Mouse (Mus musculus): ENCODE measurements around the gene Hist1h4c. TPM values are rescaled to one million over a fixed set of nuclear protein-coding genes. Genes with fewer than 3 reads are reported as not detected.
A peak's percentile ranks its signal among the peaks of the same experiment; 100 is the strongest.

Hist1h4c gene
- total and polyA plus RNA-seq, 3 experiments = 2.2 to 240 (median 123) TPM

DNA sequence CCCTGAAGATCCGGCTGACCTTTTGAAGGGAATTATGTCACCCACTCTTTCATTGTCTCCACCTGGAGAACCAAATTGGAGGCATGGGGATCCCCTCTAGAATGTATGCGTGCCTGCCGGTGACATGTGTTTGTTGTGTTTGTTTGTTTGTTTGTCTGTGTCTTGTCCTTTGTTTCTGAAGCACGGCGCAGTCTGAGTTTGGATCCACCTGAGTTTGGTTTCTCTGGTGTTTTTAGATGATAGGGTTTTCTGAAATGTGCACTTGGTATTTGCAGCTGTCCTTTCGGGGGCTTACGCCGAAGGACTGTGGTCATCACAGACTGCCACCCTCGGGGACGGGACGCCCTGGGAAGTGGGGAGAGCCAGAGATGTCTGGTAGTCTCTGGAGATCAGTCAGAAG lies 18.9 kb upstream of the Hist1h4c start:
- no peak overlapping the region for H3K4me3 ChIP-seq (ENCODE audit: low read depth, low read length)
- TF ChIP-seq GATA1 (IDR thresholded peaks at IDR 0.05; ENCODE audit: borderline replicate concordance, low read length) = no peak
- no peak for TF ChIP-seq POLR2AphosphoS5 (IDR thresholded peaks at IDR 0.05; ENCODE audit: insufficient replicate concordance, low read depth, low read length)
- no peak for TF ChIP-seq GATA2 (IDR thresholded peaks at IDR 0.05; ENCODE audit: borderline replicate concordance, low read depth, low read length)
- TF ChIP-seq CTCF (IDR thresholded peaks at IDR 0.05; ENCODE audit: low read depth, low read length) = no peak
- TF ChIP-seq TAL1 (conservative IDR thresholded peaks at IDR 0.05; ENCODE audit: low read depth, low read length) = no peak
- no peaks in the 10 kb centered on the region for H3K9me3 ChIP-seq (replicated peaks)
- no peaks in the 10 kb centered on the region for H3K4me1 ChIP-seq (ENCODE audit: insufficient read depth, low read depth, low read length)
- H3K36me3 ChIP-seq (replicated peaks) = no peaks in the 10 kb centered on the region
- DNase-seq (ENCODE audit: low spot score) (no peak), ATAC-seq (ENCODE audit: extremely low read depth, insufficient number of reproducible peaks, low FRiP score, poor library complexity, severe bottlenecking) (no peak)
- peaks cover 16% of the 10 kb centered on the region; the same call in 1 of the 2 replicates for H3K27me3 ChIP-seq (ENCODE audit: insufficient read depth, low read length)

DNA sequence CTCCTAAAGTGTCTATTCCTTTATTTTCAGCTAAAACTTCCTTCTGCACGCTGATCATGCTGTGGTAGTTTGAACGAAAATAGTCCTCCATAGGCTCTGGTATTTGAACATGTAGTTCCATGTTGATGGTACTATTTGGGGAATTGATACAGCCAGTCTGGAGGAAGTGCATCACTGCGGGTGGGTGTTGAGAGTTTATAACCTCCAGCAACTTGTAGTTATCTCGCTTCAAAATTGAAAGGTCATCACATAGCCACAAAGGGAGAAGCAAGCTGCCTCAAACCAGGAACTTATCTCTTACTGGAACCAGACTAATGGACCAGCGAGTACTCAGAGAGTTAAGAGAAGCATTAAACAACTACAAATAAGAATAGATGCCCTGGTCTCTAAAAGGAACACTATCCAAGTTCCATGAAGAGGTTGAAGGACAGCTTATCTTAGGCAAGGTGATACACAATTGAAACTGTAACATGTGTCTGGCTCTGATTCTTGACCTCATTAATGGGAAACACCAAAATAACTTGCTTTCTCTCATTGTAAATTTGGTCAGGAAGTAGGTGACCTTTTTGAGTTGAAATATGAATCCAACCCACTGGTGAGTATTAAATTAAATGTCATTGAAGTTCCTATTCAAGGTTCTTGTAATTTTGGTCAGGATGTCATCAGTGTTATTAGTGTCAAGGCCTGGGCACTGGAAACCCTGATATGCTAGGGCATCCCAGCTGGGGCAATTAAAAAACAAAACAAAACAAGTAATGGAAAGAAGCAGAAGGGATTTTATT lies 18.2 kb upstream of the Hist1h4c start:
- H3K27me3 ChIP-seq (ENCODE audit: insufficient read depth, low read length) = peaks cover 16% of the 10 kb centered on the region; the same call in 1 of the 2 replicates
- ATAC-seq (ENCODE audit: extremely low read depth, insufficient number of reproducible peaks, low FRiP score, poor library complexity, severe bottlenecking) (no peak), DNase-seq (ENCODE audit: low spot score) (no peak)
- H3K9me3 ChIP-seq (replicated peaks) = no peaks in the 10 kb centered on the region
- TF ChIP-seq GATA1 (IDR thresholded peaks at IDR 0.05; ENCODE audit: borderline replicate concordance, low read length) (no peak), POLR2AphosphoS5 (IDR thresholded peaks at IDR 0.05; ENCODE audit: insufficient replicate concordance, low read depth, low read length) (no peak), GATA2 (IDR thresholded peaks at IDR 0.05; ENCODE audit: borderline replicate concordance, low read depth, low read length) (no peak), TAL1 (conservative IDR thresholded peaks at IDR 0.05; ENCODE audit: low read depth, low read length) (no peak), CTCF (IDR thresholded peaks at IDR 0.05; ENCODE audit: low read depth, low read length) (no peak)
- H3K4me1 ChIP-seq (ENCODE audit: insufficient read depth, low read depth, low read length) = no peaks in the 10 kb centered on the region
- H3K36me3 ChIP-seq (replicated peaks) = no peaks in the 10 kb centered on the region
- H3K4me3 ChIP-seq (ENCODE audit: low read depth, low read length) = no peak overlapping the region

DNA sequence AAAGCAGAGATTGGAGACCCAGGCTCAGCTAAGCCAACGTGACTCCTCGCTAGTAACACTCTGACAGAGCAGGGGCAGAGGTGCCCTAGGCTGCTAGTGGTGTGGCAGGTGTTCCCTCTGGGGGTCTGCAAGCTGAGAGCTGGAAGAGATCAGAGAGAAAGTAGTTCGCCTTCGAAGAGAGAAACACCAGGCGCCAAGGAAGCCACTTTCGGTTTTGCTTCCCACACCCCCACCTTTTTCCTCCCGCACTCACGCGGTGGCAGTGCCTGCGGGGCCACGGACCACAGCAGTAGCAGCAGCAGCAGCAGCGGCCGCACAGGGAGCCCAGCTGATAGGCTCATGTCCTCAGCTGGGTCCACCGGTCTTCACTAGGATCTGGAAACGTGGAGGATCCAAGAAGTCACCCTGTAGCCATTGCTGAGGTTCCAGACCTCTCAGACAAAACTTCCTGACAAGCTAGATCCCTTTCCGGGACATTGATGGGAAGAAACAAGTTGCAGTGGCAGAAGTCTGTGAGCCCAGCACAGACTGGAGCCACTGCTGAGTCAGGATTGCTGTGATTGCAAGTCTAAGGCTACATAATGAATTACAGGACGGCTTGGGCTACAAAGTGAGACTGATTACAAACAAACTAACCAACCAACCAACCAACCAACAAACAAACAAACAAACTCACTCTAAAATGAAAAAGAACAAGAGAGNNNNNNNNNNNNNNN lies 12.3 kb upstream of the Hist1h4c start, which contains the start of gene Hfe:
TSS of gene Hfe (minus strand) at position 481 of the 716 bp plus-strand sequence.
- peaks cover 19% of the 10 kb centered on the region for H3K4me1 ChIP-seq (ENCODE audit: insufficient read depth, low read depth, low read length)
- H3K27me3 ChIP-seq (ENCODE audit: insufficient read depth, low read length) = peaks cover 47% of the 10 kb centered on the region
- H3K9me3 ChIP-seq (replicated peaks) = no peaks in the 10 kb centered on the region
- TF ChIP-seq GATA2 (IDR thresholded peaks at IDR 0.05; ENCODE audit: borderline replicate concordance, low read depth, low read length) (no peak), TAL1 (conservative IDR thresholded peaks at IDR 0.05; ENCODE audit: low read depth, low read length) (no peak), CTCF (IDR thresholded peaks at IDR 0.05; ENCODE audit: low read depth, low read length) (no peak), POLR2AphosphoS5 (IDR thresholded peaks at IDR 0.05; ENCODE audit: insufficient replicate concordance, low read depth, low read length) (no peak), GATA1 (IDR thresholded peaks at IDR 0.05; ENCODE audit: borderline replicate concordance, low read length) (no peak)
- DNase-seq (ENCODE audit: low spot score) (no peak), ATAC-seq (ENCODE audit: extremely low read depth, insufficient number of reproducible peaks, low FRiP score, poor library complexity, severe bottlenecking) (0 out of 2 replicates have a peak, but pooled peaks have one; percentile 8)
- H3K36me3 ChIP-seq (replicated peaks) = no peaks in the 10 kb centered on the region
- H3K4me3 ChIP-seq (ENCODE audit: low read depth, low read length) = peak within 1 kb of the TSS; percentile 69

DNA sequence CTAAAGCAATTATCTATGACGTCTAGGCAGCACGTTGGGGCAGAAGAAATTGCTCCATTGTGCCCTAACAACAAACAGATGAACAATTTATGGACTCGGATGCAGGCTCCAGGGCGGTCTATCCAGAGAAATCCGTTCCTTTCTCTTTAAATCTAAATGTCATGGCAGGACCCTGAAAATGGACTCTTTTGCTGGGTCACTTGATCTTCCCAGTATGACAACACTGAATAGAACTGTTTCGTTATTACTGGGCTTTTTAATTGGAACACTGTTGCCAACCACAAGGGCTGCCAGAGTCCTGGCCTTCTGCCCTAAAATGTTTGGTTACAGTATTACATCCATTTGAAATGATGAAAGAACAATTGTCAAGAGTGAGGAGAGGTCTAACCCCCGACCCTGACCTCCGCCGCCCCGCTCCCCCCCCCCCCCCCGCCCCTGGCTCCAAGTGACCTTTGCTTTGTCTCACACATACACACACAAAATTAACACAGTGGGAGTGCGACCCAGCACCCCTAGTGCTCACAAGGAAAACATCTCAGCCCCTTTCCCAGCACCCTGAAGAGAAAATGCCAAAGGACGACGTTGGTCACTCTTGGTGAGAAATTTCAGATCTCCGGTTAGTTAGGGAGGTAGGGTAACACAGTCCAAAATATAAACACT lies 11.6 kb upstream of the Hist1h4c start:
- no peak for DNase-seq (ENCODE audit: low spot score)
- H3K36me3 ChIP-seq (replicated peaks) = no peaks in the 10 kb centered on the region
- ATAC-seq (ENCODE audit: extremely low read depth, insufficient number of reproducible peaks, low FRiP score, poor library complexity, severe bottlenecking) = no peak
- peak overlapping the region; percentile 69 for H3K4me3 ChIP-seq (ENCODE audit: low read depth, low read length)
- H3K27me3 ChIP-seq (ENCODE audit: insufficient read depth, low read length) = peaks cover 46% of the 10 kb centered on the region
- no peak for TF ChIP-seq CTCF (IDR thresholded peaks at IDR 0.05; ENCODE audit: low read depth, low read length)
- no peak for TF ChIP-seq POLR2AphosphoS5 (IDR thresholded peaks at IDR 0.05; ENCODE audit: insufficient replicate concordance, low read depth, low read length)
- no peak for TF ChIP-seq TAL1 (conservative IDR thresholded peaks at IDR 0.05; ENCODE audit: low read depth, low read length)
- TF ChIP-seq GATA2 (IDR thresholded peaks at IDR 0.05; ENCODE audit: borderline replicate concordance, low read depth, low read length) = no peak
- no peak for TF ChIP-seq GATA1 (IDR thresholded peaks at IDR 0.05; ENCODE audit: borderline replicate concordance, low read length)
- H3K4me1 ChIP-seq (ENCODE audit: insufficient read depth, low read depth, low read length) = peaks cover 20% of the 10 kb centered on the region
- H3K9me3 ChIP-seq (replicated peaks) = no peaks in the 10 kb centered on the region

DNA sequence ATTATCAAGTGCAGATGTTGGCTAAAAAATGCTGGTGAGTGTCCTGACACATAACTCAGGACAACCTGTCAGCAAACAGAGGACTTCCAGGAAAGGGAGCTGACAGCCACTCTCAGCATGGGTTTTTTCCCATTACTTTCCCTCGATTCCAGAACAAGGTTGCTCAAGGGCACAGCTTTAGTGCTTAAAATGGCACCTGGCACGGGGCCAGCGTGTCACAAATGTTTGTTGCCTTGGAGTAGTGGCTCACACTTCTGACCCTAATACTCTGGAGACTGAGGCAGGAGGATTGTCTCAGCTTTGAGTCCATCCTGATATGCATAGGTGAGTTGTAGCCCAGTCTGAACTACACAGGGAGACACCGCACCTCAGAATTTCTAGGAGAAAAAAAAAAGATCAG lies 10.4 kb upstream of the Hist1h4c start:
- no peak overlapping the region for H3K4me3 ChIP-seq (ENCODE audit: low read depth, low read length)
- peaks cover 53% of the 10 kb centered on the region for H3K27me3 ChIP-seq (ENCODE audit: insufficient read depth, low read length)
- ATAC-seq (ENCODE audit: extremely low read depth, insufficient number of reproducible peaks, low FRiP score, poor library complexity, severe bottlenecking) (no peak), DNase-seq (ENCODE audit: low spot score) (no peak)
- TF ChIP-seq GATA2 (IDR thresholded peaks at IDR 0.05; ENCODE audit: borderline replicate concordance, low read depth, low read length) (no peak), GATA1 (IDR thresholded peaks at IDR 0.05; ENCODE audit: borderline replicate concordance, low read length) (no peak), TAL1 (conservative IDR thresholded peaks at IDR 0.05; ENCODE audit: low read depth, low read length) (no peak), POLR2AphosphoS5 (IDR thresholded peaks at IDR 0.05; ENCODE audit: insufficient replicate concordance, low read depth, low read length) (no peak), CTCF (IDR thresholded peaks at IDR 0.05; ENCODE audit: low read depth, low read length) (no peak)
- H3K9me3 ChIP-seq (replicated peaks) = no peaks in the 10 kb centered on the region
- no peaks in the 10 kb centered on the region for H3K36me3 ChIP-seq (replicated peaks)
- peaks cover 20% of the 10 kb centered on the region for H3K4me1 ChIP-seq (ENCODE audit: insufficient read depth, low read depth, low read length)
